Mouse (Mus musculus) frontal cortex, postnatal 36 days (tissue): ENCODE results near the gene Rnf38.

ENCODE experiments used
- DNase-seq, 2 experiments: peaks; one replicate each; pipeline ENCODE4 v3.0.0; 2022; ENCODE audit warnings: low spot score in 2 of 2

The Rnf38 gene

DNA sequence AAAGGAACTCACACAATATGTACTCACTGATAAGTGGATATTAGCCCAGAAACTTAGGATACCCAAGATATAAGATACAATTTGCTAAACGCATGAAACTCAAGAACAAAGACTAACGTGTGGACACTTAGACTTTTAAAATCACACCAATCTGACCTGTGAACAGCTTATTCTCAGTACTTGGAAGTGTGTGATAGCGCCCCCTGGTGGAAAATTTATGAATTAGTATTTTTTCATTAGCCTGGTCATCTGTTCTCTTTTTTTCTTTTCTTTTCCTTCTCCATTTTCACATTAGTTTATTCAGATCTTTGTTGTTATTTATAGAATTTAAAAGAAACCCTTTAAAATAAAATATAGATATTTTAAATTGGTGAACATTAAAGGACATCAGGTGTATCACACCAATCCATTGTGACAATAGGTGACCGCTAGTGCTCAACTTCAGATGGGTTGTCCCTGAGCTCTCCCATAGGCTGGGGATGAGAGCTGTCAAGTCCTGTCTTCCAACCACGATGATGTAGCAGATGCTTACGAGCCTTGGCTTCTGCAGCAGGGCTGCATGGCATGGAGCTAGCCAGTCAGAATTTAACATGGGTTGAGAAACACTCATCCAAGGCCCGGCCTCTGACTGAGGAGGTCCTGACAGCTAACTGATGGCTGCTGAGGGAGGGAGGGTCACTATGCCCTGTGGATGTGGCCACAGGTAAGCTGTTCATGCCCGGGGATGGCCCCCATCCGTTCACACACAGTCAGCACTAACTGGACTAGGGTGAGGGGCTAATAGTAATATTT is 114.0 kb downstream of the Rnf38 start:
- DNase-seq, result no peak

GRCm38 (mm10) chr4:44115046-44115445 is 118.5 kb downstream of the Rnf38 start:
- no peak for DNase-seq

DNA sequence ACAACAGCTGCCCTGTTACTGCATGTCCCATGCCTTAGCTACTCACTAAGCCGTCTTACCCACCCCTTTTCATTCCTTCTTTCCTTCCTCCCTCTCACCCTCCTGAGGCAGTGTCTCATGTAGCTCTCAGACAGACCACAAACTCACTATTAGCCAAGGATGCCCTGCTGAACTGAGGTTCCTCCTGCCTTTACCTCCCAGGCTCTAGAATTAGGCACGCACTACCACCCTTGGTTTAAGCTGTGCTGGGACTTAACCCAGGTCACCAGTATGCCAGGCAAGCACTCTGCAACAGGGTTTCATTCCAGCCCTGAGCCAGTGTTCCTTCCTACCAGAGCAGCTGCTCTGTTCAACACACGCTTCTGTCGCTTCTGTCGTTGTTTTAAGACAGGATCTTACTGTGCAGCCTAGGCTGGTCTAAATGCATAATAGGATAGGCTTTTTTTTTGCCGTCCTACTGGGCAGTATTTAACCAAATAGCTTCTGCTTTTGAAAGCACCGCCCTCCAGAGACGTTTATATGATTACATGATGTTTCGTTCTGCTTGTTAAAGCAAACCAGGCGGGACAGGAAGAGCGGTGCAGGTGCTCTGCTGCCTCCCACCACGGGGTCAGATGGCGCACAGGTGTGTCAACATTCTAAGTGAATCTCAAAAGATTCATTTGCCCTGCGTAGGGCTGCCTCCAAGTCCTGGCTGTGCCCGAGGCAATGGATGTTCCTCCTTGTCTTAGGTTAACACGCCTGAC is 120.0 kb downstream of the Rnf38 start:
- no peak for DNase-seq

DNA sequence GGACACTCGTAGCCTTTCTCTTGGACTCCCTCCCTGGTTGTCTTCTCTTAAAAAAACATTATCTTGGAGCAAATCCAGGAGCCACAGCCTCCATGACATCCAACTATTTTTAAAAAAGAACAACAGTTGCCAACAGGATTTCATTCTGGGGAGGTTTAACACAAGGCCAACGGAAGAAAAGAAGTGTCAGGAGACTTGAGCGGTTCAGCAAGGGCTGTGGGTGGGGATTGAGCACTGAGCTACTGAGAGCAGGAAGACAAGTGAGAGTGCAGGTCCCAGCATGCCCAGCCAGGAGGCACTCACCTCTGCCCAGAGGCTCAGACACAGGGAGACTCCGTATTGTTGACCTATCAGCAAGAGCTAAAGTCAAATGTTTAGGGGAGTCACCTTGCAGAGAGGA is 120.8 kb downstream of the Rnf38 start:
- DNase-seq, result no peak

DNA sequence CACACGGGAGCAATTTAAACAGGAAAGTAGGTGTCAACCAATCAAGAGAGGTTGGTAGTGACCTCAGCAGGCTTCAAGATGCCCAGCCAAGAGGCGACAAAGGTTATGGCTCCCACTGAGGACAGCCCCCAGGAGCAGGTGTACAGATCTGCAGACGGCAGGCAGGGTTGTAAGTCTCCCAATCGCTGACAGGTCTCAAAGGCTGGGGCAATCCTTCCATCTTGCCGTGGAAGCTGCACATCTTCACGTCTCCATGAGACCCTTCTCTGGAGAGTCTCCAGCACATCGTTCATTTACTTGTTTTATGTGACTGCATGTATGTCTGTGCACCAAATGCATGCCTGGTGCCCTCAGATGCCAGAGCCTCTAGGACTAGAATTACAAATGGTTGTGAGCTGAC is 122.8 kb downstream of the Rnf38 start:
- no peak for DNase-seq

DNA sequence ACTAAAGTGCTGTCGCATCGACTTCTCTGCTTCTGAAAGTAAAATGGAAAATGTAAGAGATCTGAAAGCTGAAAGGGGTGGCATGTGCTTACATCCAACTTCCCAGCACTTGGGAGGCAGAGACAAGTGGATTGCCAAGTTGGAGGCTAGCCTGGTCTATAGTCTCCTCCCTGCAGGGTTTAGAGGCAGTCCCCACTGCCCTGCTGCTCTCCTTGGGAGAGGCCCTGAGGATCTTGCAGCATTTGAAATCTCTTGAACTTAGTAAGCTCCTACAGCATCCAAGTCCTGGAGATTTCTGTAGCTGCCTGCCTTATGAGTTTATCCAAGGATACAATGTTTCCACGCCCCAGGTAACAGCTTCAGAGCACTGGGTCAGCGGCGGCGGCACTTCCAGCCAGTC is 125.3 kb downstream of the Rnf38 start:
- DNase-seq, result no peak

DNA sequence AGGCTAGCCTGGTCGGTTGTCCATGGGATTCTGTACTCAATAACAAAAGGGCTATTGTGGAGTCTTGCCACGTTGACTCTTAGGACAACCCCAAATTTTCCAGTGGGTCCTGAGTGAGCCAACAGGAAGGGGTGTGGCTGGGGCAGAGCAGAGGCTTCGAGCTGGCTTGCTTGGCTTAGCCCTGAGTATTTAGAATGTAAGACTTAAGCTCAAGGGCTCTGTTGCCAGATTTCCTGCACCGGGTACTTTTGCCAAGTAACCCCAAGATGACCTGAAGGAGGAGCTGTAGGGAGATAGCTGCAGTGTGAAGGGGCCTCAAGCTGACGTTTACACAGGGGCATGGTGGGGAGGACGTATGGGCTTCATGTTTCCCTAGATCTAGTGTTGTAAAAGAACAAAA is 126.2 kb downstream of the Rnf38 start:
- no peak for DNase-seq

- DNase-seq, result no peak
Observed at GRCm38 (mm10) chr4:44106297-44106821, 127.2 kb downstream of the Rnf38 start.

DNA sequence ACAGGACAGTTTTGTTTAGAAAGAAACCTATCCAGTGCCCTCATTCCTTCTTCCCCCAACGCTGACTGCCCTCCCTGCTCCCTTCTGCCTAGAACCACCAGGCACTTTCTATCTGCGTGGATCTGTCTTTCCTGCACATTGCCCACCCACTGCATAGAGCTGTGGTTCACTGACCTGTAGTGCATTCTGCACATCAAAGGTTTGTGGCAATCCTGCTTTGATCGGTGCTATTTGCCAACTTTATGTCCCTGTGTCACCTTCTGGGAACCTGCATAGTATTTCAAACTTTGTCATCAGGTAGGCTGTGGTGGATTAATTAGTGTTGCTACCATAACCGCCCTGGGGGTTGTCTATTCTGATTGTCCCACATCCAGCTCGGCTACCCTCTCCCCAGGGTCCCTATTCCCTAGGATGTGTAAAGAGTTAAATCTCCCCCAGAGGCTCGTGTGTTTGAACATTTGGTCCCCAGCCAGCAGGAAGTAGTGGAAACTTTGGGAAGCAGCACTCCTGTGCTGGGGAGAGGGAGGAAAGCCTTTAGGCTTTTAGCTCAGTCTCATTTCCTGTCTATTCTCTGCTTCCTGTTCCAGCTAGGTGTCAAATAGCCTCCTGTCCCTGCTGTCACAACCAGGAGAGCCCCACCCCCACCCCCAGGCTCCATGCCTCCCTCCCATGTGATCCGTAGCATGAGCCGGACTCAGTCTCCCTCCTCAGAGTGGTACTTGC is 129.2 kb downstream of the Rnf38 start:
- no peak for DNase-seq

GRCm38 (mm10) chr4:44103620-44104019 is 130.0 kb downstream of the Rnf38 start:
- no peak for DNase-seq

DNA sequence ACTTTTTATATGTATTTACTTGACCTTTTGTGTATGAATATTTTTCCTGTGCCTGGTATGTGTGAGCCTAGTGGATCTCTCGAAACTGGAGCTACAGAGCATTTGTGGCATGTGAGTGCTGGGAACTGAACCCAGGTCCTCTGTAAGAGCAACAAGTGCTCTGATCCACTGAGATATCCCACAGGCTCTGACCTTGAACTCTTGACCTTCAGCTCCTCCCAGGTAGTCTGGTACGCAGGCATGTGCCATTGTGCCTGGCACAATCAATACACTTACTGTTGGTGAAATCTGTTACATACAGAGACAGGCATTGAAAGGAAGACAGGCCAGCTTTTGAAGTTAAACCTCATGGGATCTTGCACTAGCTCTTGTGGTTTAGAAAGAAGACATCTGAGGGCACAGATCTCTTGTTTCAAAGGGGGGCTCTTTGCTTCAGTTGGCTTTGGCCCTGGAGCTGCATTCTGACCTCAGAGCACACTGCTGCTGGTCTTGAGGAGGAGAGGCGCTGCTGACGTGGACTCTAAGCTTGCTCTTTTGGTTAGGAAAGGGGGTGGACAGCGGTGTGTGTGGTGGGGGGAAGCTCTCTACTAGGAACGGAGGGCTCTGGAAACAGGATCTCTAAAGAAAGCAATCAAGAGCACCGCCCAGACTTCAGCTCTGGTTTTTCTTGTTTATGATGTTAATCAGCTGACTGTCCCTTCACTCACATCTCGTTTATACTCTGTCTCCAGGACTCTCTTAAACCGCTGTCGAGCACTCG is 135.8 kb downstream of the Rnf38 start:
- no peak for DNase-seq

- no peak for DNase-seq
Observed at GRCm38 (mm10) chr4:44094475-44094874, 139.1 kb downstream of the Rnf38 start.

GRCm38 (mm10) chr4:44092359-44092758 is 141.2 kb downstream of the Rnf38 start:
- DNase-seq, result no peak

DNA sequence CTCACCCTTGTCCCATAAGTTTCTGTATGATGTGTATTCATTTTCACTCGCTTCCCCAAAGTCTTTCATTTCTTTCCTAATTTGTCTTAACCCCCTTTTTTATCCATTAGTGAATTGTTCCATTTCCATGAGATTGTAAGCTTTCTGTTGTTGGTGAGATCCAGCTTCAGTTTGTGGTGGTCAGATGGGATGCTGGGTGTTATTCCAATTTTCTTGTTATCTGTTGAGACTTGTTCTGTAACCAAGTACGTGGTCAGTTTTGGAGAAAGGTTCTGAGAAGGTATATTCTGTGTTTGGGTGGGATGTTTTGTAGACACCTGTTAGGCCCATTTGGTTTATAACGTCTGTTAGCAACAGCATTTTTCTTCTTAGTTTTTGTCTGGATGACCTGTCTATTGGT is 148.0 kb downstream of the Rnf38 start:
- DNase-seq, result no peak

DNA sequence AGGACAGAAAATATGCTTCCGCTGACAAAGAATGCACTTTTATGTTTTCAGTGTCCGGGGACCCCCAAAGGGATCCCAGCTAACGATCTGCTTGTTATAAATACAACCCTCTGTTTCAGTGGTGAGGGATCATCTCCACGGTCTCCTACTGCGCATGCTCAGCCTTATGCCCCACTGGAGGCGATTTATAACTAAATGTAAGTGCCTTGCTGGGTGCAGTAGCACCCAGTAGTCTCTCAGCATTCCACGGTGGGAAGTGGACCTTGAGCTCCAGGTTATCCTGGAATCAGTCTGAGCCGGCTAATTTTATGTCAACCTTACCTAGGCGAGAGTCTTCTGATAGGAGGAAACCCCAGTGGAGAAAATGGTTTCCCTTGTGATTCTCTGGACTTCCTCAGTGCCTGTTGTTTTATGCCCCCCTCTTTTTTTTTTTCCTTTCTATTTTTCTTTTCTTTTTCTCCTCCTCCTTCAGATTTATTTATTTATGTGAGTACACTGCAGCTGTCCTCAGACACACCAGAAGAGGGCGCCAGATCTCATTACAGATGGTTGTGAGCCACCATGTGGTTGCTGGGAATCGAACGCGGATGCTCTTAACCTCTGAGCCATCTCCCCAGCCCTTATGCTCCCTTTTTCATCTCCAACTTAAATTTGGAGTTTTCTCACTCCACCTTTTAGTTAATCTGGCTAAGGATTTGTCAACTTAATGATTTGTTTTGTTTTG is 148.8 kb downstream of the Rnf38 start:
- no peak for DNase-seq

GRCm38 (mm10) chr4:44083945-44084344 is 149.6 kb downstream of the Rnf38 start, which contains the start of gene Gne:
Gene Gne, minus strand, starts transcription at chr4:44084177.
- no peak for DNase-seq

GRCm38 (mm10) chr4:44078358-44078933 is 155.1 kb downstream of the Rnf38 start:
- DNase-seq, result no peak
